Mouse (Mus musculus): ENCODE measurements around the gene Eif1b. TPM values are rescaled to one million over a fixed set of nuclear protein-coding genes. Genes with fewer than 3 reads are reported as not detected.

Eif1b gene
- polyA plus RNA-seq, 1 experiment from 2014 or later = 146 TPM

Other genes starting within 250 kb of the Eif1b start
- 0.63 and 0.84 TPM in 2 replicates for gene Myrip, start 190.7 kb upstream of the Eif1b start, polyA plus RNA-seq (2015; fragmentation: Nextera tagmentation; extraction: Ambion mirVana)
- gene Entpd3, start 47.6 kb downstream of the Eif1b start, polyA plus RNA-seq (2015; fragmentation: Nextera tagmentation; extraction: Ambion mirVana) = 6.6 and 7.7 TPM in 2 replicates
- gene Rpl14, start 79.2 kb downstream of the Eif1b start, polyA plus RNA-seq (2015; fragmentation: Nextera tagmentation; extraction: Ambion mirVana) = 799 and 857 TPM in 2 replicates

Measured in embryonic facial prominence, embryonic 15.5 days (tissue).